Mouse (Mus musculus) forebrain, embryonic 14.5 days (tissue): Measurements from ENCODE around the gene Plekha4. TPM values are rescaled to one million over a fixed set of nuclear protein-coding genes. Genes with fewer than 3 reads are reported as not detected.
A peak's percentile ranks its signal among the peaks of the same experiment; 100 is the strongest.

Experiments
- ATAC-seq: fragments of 200-750 bp; cut with Nextera tagmentation; 2 replicates; pipeline ENCODE4 v1.8.0; 2017; ENCODE audit warnings: mild to moderate bottlenecking, moderate library complexity
- DNase-seq: peaks from one replicate; pipeline ENCODE4 v3.0.0-alpha.2; 2015; ENCODE audit warnings: low spot score
- H3K27ac ChIP-seq: fragments of 300-500 bp; sonication (generic); 2 replicates; pipeline ENCODE4 v1.5.1; 2014; ENCODE audit warnings: low read depth, mild to moderate bottlenecking, control low read depth, low read length, moderate library complexity
- H3K27me3 ChIP-seq: fragments of 300-500 bp; sonication (generic); replicated peaks from 2 replicates; pipeline ENCODE4 v1.6.1; 2014; ENCODE audit warnings: low read length, control low read depth, mixed read lengths; ENCODE audit not compliant: control insufficient read depth, insufficient read depth
- H3K36me3 ChIP-seq: fragments of 300-500 bp; sonication (generic); 2 replicates; pipeline ENCODE4 v1.6.1; 2014; ENCODE audit warnings: low read length, control low read depth; ENCODE audit not compliant: control insufficient read depth, insufficient read depth
- H3K4me1 ChIP-seq: fragments of 300-500 bp; sonication (generic); 2 replicates; pipeline ENCODE4 v1.6.1; 2014; ENCODE audit warnings: antibody characterized with exemption, low read length, control low read depth; ENCODE audit not compliant: control insufficient read depth, insufficient read depth
- H3K4me2 ChIP-seq: fragments of 300-500 bp; sonication (generic); 2 replicates; pipeline ENCODE4 v1.6.1; 2014; ENCODE audit warnings: mild to moderate bottlenecking, control low read depth, low read length
- H3K4me3 ChIP-seq: fragments of 300-500 bp; sonication (generic); 2 replicates; pipeline ENCODE4 v1.5.1; 2014; ENCODE audit warnings: low read depth, low read length, control low read depth
- H3K9ac ChIP-seq: fragments of 300-500 bp; sonication (generic); 2 replicates; pipeline ENCODE4 v1.6.1; 2014; ENCODE audit warnings: mild to moderate bottlenecking, low read length, control low read depth, moderate library complexity
- H3K9me3 ChIP-seq: fragments of 300-500 bp; sonication (generic); replicated peaks from 2 replicates; pipeline ENCODE4 v1.6.1; 2016; ENCODE audit warnings: low read length, control low read depth, mixed read lengths; ENCODE audit not compliant: control insufficient read depth
- WGBS: fragments of 180-500 bp; shearing (Covaris S2); extraction: QIAGEN DNeasy Blood & Tissue Kit; methylation state at CpG from one replicate; pipeline ENCODE4 v1.1.7; 2014; 5-methylcytosine and 5-hydroxymethylcytosine counted together
- polyA plus RNA-seq: library from polyadenylated mRNA; unstranded; fragments of >200 nt; fragmentation: Nextera tagmentation; extraction: Ambion mirVana; gene quantifications from 2 replicates; pipeline ENCODE4 v1.2.1, GENCODE M21; 2014

Gene Plekha4
- polyA plus RNA-seq, 1 experiment from 2014 or later, result 0.76 TPM

- ATAC-seq (no peak), DNase-seq (no peak)
- H3K9ac ChIP-seq, result no peak overlapping the region
- H3K4me2 ChIP-seq, result no peak overlapping the region
- H3K36me3 ChIP-seq, result no peaks in the 10 kb centered on the region
- no peak overlapping the region for H3K27ac ChIP-seq
- no peaks in the 10 kb centered on the region for H3K27me3 ChIP-seq
- H3K4me3 ChIP-seq, result no peak overlapping the region
- 88% methylated on average over 7 of the region's 7 CpGs for WGBS
- H3K4me1 ChIP-seq, result no peaks in the 10 kb centered on the region
- H3K9me3 ChIP-seq, result no peaks in the 10 kb centered on the region
These were observed 34.1 kb downstream of the Plekha4 start for GRCm38 (mm10) chr7:45560241-45560640.

GRCm38 (mm10) chr7:45560843-45561623, 34.9 kb downstream of the Plekha4 start:
- no peak overlapping the region for H3K4me3 ChIP-seq
- peak; percentile 84 for DNase-seq
- no peak overlapping the region for H3K9ac ChIP-seq
- H3K9me3 ChIP-seq, result no peaks in the 10 kb centered on the region
- no peaks in the 10 kb centered on the region for H3K27me3 ChIP-seq
- H3K4me1 ChIP-seq, result no peaks in the 10 kb centered on the region
- H3K4me2 ChIP-seq, result no peak overlapping the region
- ATAC-seq, result peak; percentile 72; the same call in 1 of the 2 replicates
- no peaks in the 10 kb centered on the region for H3K36me3 ChIP-seq
- 25% methylated on average over 17 of the region's 17 CpGs for WGBS
- no peak overlapping the region for H3K27ac ChIP-seq

DNA sequence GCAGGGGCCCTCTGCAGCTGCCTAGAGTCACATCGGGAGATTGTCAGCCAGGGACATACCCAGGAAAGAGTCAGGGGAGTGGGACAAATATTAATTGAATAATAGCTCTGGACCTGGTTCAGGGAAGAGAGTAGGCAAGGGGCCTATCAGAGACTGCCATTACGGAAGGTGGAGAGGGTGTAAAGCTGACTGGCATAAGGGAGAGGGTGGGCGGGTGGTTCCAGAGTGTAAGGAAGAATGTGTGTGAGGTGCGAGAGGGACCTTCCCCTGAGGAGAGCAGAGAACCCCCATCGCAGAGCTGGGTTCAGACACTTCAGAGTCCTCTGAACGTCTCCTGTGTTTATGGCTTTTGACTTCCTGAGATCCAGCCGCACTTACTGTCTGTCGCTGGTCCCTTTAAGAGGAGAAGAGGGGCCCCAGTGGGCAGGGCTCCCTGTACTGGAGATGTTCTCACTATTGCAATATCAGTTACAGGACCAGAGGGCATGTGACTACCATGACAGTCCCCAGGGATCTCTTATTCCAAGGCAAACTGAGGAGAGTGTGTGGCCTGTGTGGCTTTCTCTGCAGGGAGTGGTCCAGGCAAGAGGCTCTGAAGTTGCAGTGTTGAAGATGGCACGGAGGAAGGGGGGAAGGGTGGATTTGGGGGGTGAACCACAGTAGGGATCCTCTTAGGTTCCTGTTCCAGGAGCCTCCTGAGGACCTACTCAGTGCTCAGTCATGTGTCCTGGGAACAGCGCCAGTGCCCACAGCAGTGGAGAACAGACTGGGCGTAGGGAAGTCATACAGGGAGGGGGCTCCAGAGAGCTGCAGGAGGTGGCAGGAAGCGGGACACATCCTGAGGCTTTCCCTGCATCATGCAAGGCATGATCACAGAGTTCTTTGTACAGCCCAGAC, 35.7 kb downstream of the Plekha4 start:
- Histone ChIP-seq H3K27me3 (no peaks in the 10 kb centered on the region), H3K27ac (no peak overlapping the region), H3K36me3 (no peaks in the 10 kb centered on the region), H3K4me3 (no peak overlapping the region), H3K4me1 (no peaks in the 10 kb centered on the region), H3K4me2 (no peak overlapping the region), H3K9me3 (no peaks in the 10 kb centered on the region), H3K9ac (no peak overlapping the region)
- WGBS, result 58% methylated on average over 12 of the region's 12 CpGs
- no peak; the same call in 1 of the 2 replicates for ATAC-seq
- DNase-seq, result no peak

GRCm38 (mm10) chr7:45564811-45565210, 38.7 kb downstream of the Plekha4 start:
- Histone ChIP-seq H3K9ac (no peak overlapping the region), H3K36me3 (no peaks in the 10 kb centered on the region), H3K27ac (no peak overlapping the region), H3K27me3 (no peaks in the 10 kb centered on the region), H3K4me1 (no peaks in the 10 kb centered on the region), H3K4me3 (no peak overlapping the region), H3K9me3 (no peaks in the 10 kb centered on the region), H3K4me2 (no peak overlapping the region)
- ATAC-seq, result no peak
- no peak for DNase-seq
- WGBS, result 78% methylated on average over 2 of the region's 2 CpGs

DNA sequence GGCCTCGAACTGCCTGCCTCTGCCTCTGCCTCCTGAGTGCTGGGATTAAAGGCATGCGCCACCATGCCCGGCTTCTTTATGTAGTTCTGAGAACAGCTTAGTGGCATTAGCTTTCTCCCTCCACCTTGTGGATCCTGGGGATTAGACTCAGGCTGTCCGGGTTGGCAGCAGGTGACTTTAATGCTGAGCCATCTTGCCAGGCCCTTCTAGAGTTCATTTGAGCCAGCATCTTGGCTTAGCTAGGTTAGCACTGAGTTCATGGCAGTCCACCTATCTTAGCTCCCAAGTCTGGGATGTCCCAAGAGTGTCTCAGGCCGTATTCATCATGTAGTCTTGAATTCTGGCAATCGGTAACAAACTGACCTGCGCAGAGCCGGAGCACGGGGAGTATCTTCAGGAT, 39.3 kb downstream of the Plekha4 start:
- H3K4me3 ChIP-seq, result no peak overlapping the region
- H3K27me3 ChIP-seq, result no peaks in the 10 kb centered on the region
- no peak overlapping the region for H3K27ac ChIP-seq
- no peak overlapping the region for H3K9ac ChIP-seq
- H3K9me3 ChIP-seq, result no peaks in the 10 kb centered on the region
- no peaks in the 10 kb centered on the region for H3K36me3 ChIP-seq
- no peaks in the 10 kb centered on the region for H3K4me1 ChIP-seq
- DNase-seq, result no peak
- ATAC-seq, result no peak
- no peak overlapping the region for H3K4me2 ChIP-seq
- 87% methylated on average over 9 of the region's 9 CpGs for WGBS

DNA sequence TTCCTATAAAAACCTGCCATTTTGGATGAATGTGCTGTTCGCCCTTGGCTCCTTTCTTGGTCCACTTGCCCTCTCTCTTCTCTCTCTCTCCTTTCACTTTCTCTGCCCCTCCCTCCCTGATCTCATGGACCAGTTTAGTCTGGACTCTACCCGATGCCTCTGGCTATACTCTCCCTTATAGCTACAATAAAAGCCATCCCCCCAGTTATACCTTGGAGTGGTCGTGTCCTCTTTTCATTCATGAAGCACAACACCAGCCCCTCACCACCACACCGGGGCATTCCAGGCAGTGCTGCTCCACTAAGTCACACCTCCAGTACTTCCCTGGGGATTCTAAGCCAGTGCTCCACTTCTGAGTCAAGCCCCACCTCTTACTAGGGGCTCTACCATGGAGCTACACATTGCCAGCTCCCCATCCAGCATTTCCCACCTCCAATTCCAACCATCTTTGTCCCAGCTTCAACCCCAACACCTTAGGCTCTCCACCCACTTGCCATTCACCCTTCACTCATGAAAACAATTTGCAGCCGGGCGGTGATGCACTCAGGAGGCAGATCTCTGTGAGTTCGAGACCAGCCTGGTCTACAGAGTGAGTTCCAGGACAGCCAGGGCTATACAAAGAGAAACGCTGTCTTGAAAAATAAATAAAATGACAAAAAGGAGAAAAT, 41.1 kb downstream of the Plekha4 start:
- H3K4me2 ChIP-seq, result peak overlapping the region; percentile 73
- ATAC-seq (no peak), DNase-seq (no peak)
- 72% methylated on average over 8 of the region's 8 CpGs for WGBS
- H3K36me3 ChIP-seq, result no peaks in the 10 kb centered on the region
- H3K27ac ChIP-seq, result no peak overlapping the region
- H3K9ac ChIP-seq, result no peak overlapping the region
- H3K9me3 ChIP-seq, result no peaks in the 10 kb centered on the region
- no peak overlapping the region for H3K4me3 ChIP-seq
- H3K27me3 ChIP-seq, result no peaks in the 10 kb centered on the region
- peaks cover 9% of the 10 kb centered on the region; the same call in 1 of the 2 replicates for H3K4me1 ChIP-seq

DNA sequence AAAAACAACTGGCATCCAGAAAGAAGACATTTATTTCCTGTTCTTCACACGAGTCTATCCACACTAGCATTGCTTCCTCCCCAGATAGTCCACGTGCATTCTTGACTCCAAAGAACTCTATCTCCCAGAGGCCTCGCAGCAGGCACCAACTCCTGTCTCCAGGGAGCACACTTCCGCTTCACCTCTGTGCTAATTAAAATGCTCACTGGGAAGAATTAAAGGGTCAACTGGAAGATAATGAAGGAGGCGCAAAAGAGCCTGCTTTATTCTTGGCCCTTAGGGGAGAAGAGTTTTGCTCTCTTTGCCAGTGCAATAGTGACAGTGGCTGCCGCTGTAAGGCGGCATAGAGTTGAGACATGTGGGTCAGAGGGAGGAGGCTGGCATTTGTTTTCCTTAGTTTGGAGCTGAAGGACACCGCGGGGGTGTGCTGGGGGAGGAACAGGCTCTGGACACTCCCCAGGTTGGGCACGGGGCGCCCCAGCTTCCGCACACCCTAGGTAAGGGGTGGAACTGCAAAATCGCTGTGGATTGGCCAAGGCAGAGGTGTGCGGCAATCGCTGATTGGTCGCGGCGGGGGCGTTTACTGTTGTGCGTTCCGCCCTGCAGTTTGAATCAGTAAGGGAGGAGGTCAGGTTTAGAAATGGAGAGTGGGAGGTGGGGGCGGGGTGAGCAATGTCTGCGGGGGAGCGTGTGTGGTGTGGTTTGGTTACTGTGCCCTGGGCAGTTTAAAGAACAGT, 41.8 kb downstream of the Plekha4 start:
- no peaks in the 10 kb centered on the region for H3K9me3 ChIP-seq
- peak; percentile 95 for ATAC-seq
- H3K4me3 ChIP-seq, result peak overlapping the region; percentile 34
- no peaks in the 10 kb centered on the region for H3K27me3 ChIP-seq
- H3K27ac ChIP-seq, result peak overlapping the region; percentile 68; the same call in 1 of the 2 replicates
- H3K9ac ChIP-seq, result peak overlapping the region; percentile 10; the same call in 1 of the 2 replicates
- H3K4me2 ChIP-seq, result peak overlapping the region; percentile 73
- WGBS, result under 1% methylated on average over 24 of the region's 24 CpGs
- H3K36me3 ChIP-seq, result no peaks in the 10 kb centered on the region
- peak; percentile 94 for DNase-seq
- H3K4me1 ChIP-seq, result peaks cover 9% of the 10 kb centered on the region; the same call in 1 of the 2 replicates
